Mouse (Mus musculus): ENCODE measurements around the gene Pde4a.
"Not testable (repeated sequence)": the region's sequence is repeated elsewhere in the genome, so short reads cannot be mapped to it uniquely, and the experiment has no call there.

Gene Pde4a

DNA sequence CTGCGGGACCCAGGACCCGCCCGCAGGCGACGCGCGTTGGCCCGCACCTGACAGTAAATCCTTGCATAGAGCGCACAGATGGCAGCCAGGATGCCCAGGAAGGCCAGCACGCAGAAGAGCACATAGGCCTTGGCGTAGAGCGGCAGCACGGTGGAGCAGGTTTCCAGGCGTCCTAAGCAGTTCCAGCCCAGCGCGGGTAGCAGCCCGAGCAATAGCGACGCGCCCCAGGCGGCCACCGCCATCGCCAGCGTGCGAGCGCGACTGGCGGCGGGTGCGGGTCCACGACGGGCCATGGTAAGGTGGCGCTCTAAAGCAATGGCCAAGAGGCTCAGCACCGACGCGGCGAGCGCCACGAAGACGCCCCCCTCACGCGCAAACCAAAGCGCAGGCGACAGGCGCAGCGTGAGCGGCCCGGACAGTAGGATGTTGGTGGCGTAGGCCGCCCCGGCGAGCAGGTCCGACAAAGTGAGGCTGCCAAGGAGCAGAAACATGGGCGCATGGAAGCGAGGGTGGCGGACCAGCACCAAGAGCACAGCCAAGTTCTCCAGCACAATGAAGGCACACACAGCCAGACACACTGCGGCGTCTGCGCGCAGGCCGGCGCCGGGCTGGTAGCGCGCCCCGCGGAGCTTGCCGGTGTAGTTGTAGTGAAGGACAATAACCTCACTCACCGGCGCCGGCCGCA is 79.1 kb downstream of the Pde4a start:
- in situ Hi-C loops (cut with MboI, MseI): no loop called here

DNA sequence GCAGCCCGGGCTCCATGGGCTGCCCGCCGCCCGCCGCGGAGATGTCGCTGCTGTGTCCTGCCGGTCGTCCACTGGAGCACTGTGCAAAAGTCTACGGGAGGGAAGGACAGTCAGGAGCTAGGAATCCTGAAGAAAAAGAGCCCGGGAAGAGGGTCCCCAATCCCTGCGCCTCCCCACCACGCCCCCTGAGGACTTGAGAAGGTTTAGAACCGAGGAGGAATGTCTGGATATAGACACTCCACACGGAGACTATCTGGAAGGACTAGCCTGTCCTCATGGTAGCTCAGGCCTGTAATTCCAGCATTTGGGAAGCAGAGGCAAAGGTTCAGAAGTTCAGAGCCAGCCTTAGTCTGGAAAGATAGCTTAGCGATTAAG is 79.6 kb downstream of the Pde4a start:
- in situ Hi-C loops (cut with MboI, MseI): no loop called here

DNA sequence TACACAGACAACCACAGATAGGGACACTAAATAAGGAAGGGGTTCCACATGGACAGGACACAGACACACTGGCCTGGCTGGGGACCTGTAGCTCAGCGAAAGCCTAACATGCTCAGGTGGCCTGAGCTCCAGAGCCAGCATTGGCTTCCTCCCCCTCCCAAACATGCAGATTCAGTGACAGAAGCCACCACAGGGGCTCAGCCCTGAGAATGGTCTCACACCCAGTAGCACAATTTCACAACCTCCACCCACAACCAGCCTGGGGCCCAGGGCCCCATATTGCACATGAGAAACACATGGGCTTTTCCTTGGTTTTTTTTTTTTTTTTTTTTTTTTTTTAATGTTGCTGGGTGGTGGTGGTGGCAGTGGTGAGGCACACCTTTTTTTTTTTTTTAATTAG is 80.8 kb downstream of the Pde4a start:
- in situ Hi-C loops (cut with MboI, MseI): no loop called here

DNA sequence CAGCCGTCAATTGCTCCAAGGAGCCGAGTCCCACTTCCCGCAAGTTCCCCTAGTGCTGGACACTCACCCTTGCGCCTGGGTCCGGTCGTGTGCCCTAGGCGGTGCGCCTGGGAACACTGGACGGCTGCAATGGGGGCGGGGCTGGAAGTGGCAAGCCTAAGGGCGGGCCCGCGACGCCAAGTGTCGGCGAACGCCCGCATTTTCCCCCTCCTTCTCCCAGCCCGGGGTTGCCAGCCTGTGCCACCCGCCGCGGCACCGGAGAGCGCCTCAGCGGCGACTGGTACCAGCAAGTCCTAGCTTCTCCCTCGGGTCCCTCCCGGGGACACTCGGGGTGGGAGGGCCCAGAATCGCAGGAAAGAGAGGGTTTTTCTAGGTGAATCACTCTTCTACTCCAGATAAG is 82.8 kb downstream of the Pde4a start, which contains the start of gene S1pr5:
Gene S1pr5, minus strand, starts transcription at position 118 of the 400 bp plus-strand sequence.
- in situ Hi-C loops (cut with MboI, MseI): no loop called here

DNA sequence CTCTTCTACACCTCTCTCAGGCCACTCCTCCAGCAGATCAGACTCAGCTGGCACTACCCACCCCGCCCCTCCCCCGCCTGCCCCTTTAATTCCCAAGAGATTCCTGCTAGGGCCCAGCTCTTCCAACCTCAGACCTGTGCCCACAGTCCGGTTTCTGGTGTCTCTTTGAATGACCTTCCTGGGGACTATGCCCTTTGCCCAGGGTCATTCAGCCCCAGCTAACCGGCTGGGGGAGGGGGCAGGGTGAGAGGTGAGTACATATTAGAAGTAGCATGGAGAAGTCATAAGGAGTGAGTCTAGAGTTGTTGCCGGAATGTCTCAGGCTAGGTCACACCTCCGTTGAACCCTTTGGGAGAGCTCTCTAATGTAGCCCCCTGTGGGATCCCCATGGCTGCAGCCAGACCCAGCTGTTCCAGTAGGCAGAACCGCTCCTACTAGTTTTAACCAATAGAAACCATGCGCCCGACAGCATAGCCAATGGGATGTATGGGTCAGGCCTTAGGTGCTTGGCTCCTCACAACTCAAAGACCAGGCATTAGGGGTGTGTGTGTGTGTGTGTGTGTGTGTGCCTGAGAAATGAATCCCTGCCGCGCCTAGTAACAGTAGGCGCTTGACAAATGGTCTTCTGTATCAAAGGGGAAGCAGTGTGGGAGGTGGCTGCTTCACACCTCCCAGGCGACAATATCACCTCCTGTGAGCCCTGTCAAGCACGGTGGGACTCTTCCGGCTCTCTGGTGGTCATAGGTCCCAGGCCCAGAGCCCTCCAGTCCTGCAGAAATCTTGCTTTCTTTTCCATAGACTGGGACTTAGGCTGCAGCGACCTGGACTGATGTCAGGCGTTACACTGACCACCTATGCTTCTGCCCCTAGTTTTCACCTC is 84.4 kb downstream of the Pde4a start:
- in situ Hi-C loops (cut with MboI, MseI): no loop called here

DNA sequence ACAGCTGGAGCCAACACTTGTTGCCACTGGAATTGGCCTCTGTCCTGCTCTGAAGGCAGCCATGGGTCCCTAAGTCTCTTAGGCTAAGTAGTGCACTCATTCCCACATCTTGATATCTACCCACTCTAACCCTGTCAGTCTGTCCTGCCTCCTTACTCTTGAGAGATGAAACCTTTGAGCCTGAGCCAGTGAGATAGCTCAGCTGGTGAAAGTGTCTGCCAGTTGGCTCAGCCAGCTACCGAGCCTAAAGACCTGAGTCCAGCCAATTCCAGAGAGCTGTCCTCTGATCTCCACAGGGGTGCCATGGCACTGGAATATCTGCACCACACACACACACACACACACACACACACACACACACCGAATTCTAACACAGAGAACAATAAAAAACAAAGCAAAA is 85.0 kb downstream of the Pde4a start:
- in situ Hi-C loops (cut with MboI, MseI): no loop called here

DNA sequence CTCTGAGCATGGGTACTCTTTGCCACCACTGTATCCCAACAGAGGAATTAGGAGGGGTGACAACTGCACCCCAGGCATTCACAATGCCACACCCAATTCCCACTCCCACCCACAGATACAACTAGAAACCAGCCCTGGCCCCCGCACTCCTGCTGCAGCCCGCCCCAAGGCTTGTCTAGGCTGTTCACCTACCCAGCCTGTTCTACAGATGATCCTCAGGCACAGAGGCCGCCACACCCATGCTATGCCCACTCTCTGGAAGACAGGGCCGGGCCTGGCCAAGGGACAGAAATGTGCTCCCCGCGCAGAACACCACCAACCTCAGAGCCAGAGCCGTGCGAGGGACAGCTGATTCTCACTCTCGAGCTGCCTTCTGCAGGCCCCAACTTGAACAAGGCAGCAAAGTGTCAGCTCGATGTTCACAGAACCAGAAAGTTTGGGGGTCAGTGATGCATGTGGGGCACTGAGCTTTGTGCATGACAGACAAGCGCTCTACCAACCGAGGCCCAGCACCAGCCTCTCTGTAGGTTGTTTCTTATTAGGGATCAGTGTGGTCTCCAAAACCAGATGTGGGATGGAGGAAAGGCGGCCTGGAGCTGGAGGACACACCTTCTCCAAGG is 85.7 kb downstream of the Pde4a start:
- in situ Hi-C loops (cut with MboI, MseI): no loop called here

DNA sequence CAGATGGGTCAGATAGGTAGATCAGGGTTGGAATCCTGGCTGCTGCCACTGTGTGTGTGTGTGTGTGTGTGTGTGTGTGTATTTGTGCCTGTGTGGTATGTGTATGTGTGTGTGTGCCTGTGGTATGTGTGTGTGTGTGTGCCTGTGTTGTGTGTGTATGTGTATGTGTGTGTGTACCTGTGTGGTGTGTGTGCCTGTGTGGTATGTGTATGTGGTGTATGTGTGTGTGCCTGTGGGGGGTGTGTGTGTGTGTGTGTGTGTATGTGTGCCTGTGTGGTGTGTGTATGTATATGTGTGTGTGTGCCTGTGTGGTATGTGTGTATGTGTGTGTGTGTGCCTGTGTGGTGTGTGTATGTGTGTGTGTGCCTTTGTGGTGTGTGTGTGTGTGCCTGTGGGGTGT is 89.2 kb downstream of the Pde4a start:
- in situ Hi-C loops (cut with MboI, MseI): no loop called here

DNA sequence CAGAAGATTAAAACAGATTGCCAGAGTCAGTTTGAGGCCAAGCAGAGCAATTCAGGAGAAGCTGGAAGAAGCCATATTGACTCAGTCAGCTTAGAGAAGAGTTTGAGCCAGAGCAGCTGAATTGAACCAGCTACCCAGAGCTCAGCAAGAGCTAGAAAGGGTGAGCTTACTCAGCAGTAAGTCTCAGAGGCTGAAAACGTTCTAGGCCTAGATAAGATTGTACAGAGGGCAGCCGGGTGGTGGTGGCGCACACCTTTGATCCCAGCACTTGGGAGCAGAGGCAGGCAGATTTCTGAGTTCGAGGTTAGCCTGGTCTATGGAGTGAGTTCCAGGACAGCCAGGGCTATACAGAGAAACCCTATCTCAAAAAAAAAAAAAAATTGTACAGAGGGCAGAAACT is 90.8 kb downstream of the Pde4a start:
- in situ Hi-C loops (cut with MboI, MseI): not testable (repeated sequence)

DNA sequence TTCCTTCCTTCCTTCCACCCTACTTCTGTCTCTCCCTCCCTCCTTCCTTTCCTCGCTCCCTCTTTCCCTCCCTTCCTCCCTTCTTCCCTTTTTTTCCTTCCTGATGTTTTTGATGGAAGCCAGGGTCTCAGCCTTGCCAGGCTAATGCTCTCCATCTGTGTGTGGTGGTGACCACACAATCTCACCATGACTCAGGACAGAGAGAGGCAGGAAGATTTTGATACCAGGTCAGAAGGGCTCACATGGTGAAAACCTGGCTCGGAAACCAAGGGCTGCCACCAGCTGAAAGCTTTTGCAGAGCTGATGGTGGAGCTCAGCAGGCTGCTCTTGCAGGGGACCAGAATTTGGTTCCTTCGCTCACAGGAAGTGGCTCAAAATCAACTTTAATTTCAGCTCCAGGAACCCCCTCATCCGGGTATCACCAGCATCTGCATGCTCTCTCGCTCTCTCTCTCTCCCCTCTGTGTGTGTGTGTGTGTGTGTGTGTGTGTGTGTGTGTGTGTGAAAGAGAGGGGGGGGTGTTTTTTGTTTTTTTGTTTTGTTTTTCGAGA is 95.1 kb downstream of the Pde4a start:
- in situ Hi-C loops (cut with MboI, MseI): no loop called here

DNA sequence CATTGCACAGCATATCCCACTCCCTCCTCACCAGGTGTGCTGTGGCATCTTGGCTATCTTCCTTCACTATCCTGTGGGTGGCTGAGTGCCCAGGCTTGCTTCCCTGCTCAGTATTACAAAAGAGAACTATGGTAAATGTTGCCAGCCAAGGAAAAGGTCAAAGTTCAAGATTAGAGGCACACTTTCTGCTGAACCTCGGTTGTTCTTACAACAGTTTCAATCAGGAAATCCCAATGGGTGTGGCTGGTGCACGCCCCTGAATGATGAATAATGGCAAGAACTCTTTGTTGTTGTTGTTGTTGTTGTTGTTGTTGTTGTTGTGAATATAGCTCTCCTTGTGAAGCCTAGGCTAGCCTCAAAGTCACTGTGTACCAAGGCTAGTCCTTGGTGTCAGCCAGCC is 96.3 kb downstream of the Pde4a start:
- in situ Hi-C loops (cut with MboI, MseI): no loop called here

Data from T-helper 1 cell (primary cell).